Mouse (Mus musculus) megakaryocyte, embryonic 14.5 days (primary cell): ENCODE results near the gene Hivep3.

Source experiments
- FLI1 ChIP-seq: IDR thresholded peaks from 2 replicates; pipeline ENCODE4 v1.6.1; 2012; ENCODE audit warnings: low read length, inconsistent platforms, mixed read lengths
- GATA1 ChIP-seq: IDR thresholded peaks from 3 replicates; pipeline ENCODE4 v1.6.1; 2012; ENCODE audit warnings: mixed read lengths, low read length, inconsistent platforms, borderline replicate concordance

DNA sequence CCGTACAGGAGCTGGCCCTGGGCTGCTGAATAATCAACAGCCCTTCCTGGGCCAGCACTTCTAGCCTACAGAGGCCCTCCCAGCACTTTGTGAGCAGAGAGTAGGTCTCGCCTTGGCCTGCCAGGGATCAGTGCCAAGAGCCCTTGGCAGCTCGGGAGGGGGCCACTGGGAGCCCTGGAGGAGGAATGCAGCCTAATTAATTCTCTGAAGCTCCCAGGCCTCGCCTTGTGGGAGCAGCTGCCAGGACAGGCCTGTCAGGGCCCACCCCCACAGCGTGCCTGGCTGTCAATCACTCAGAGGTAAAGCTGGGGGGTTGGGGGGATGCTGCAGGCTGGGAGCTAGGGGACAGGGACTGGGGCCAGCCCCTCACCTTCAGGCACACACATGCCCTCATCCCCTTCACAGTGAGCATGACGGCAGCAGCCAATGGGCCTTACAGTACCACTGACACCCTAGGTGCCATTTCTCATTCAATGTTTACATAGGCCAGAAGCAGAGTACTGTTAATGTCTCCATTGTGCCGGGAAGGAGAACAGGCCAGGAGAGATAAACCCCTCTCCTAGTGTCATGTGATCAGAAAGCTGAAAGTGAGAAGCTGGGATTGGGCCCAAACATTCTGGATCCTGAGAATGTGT, 438.6 kb downstream of the Hivep3 start:
- TF ChIP-seq GATA1, result no peak
- TF ChIP-seq FLI1, result no peak
